Mouse (Mus musculus) ovary, postnatal 14 days (tissue): ENCODE data around the gene Pyroxd2.
"Not testable (repeated sequence)": the region's sequence is repeated elsewhere in the genome, so short reads cannot be mapped to it uniquely, and the experiment has no call there.

Experiments used
- DNase-seq: peaks from one replicate; pipeline ENCODE4 v3.0.0; 2022; ENCODE audit warnings: low spot score

The Pyroxd2 gene

GRCm38 (mm10) chr19:42752363-42752931 is at the start of gene Pyroxd2:
TSS of gene Pyroxd2 (minus strand) at chr19:42752775.
- peak; percentile 82 for DNase-seq

GRCm38 (mm10) chr19:42797866-42798265 is 45.3 kb upstream of the Pyroxd2 start:
- no peak for DNase-seq

GRCm38 (mm10) chr19:42795801-42796200 is 43.2 kb upstream of the Pyroxd2 start:
- DNase-seq = no peak

- peak; percentile 95 for DNase-seq
These were observed 42.5 kb upstream of the Pyroxd2 start for GRCm38 (mm10) chr19:42794914-42795613.

- no peak for DNase-seq
These were observed 35.7 kb upstream of the Pyroxd2 start for GRCm38 (mm10) chr19:42788311-42788710.

- DNase-seq = no peak
These were observed 33.1 kb upstream of the Pyroxd2 start for GRCm38 (mm10) chr19:42785562-42786220.

GRCm38 (mm10) chr19:42785129-42785528 is 32.6 kb upstream of the Pyroxd2 start:
- no peak for DNase-seq

- DNase-seq = not testable (repeated sequence)
These were observed 27.6 kb upstream of the Pyroxd2 start for GRCm38 (mm10) chr19:42780156-42780538.

- peak; percentile 75 for DNase-seq
These were observed 27.1 kb upstream of the Pyroxd2 start, which contains the start of gene Hps1 for GRCm38 (mm10) chr19:42779531-42780155. TSS of gene Hps1 (minus strand) at chr19:42779978.

GRCm38 (mm10) chr19:42777801-42778200 is 25.2 kb upstream of the Pyroxd2 start:
- DNase-seq = no peak

- no peak for DNase-seq
These were observed 24.2 kb upstream of the Pyroxd2 start for GRCm38 (mm10) chr19:42776813-42777212.

GRCm38 (mm10) chr19:42770141-42770872 is 17.7 kb upstream of the Pyroxd2 start:
- DNase-seq = no peak

GRCm38 (mm10) chr19:42769648-42770047 is 17.1 kb upstream of the Pyroxd2 start:
- no peak for DNase-seq

GRCm38 (mm10) chr19:42767361-42767760 is 14.8 kb upstream of the Pyroxd2 start:
- DNase-seq = no peak

- DNase-seq = no peak
These were observed 11.8 kb upstream of the Pyroxd2 start for GRCm38 (mm10) chr19:42764398-42764797.

GRCm38 (mm10) chr19:42756671-42757070 is 4.1 kb upstream of the Pyroxd2 start:
- no peak for DNase-seq

- peak; percentile 45 for DNase-seq
These were observed 2.7 kb upstream of the Pyroxd2 start for GRCm38 (mm10) chr19:42755148-42755870.

GRCm38 (mm10) chr19:42753141-42753917 is 754 bp upstream of the Pyroxd2 start:
- DNase-seq = peak; percentile 73

- no peak for DNase-seq
These were observed 2.4 kb downstream of the Pyroxd2 start for GRCm38 (mm10) chr19:42750196-42750595.

- no peak for DNase-seq
These were observed 5.9 kb downstream of the Pyroxd2 start for GRCm38 (mm10) chr19:42746702-42747101.

- no peak for DNase-seq
These were observed 6.7 kb downstream of the Pyroxd2 start for GRCm38 (mm10) chr19:42745869-42746224.
